8 mouse cellular contexts compared by ENCODE assay signal in the genomic region with DNA sequence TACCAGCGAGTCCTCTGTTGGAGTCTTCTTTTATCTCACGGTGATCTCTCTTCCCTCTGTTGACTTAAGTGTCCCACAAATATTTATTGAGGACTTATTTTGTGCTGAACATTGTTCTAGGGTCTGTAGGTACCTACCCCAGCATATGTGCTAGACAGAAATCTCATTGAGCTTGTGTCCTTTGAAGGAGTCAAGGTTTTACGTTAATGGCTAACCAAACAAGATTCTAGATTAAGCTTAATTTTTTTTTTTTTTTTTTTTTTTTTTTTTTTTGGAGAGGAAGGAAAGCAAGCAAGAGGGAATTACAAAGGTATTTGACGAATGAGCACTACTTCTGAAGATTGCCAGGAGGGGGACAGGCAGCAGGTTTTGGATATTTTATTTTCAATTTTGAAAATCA.
DNase-seq lines count a peak whose midpoint lies in the region; ATAC-seq lines count a peak whose summit lies in the region.

No protein-coding gene starts in this region.

- no peaks in the 10 kb centered on the region for H3K9me3 ChIP-seq in embryonic facial prominence, embryonic 14.5 days (ENCODE audit: control insufficient read depth, low read length)
- H3K9me3 ChIP-seq in embryonic facial prominence, embryonic 10.5 days, result no peaks in the 10 kb centered on the region
- no peaks in the 10 kb centered on the region for H3K9me3 ChIP-seq in hindbrain, embryonic 16.5 days (ENCODE audit: control insufficient read depth, low read length)
- no peaks in the 10 kb centered on the region for H3K9me3 ChIP-seq in hindbrain, embryonic 12.5 days (replicated peaks)
- H3K9me3 ChIP-seq in midbrain, embryonic 13.5 days, result no peaks in the 10 kb centered on the region
- H3K9me3 ChIP-seq in midbrain, embryonic 16.5 days (replicated peaks; ENCODE audit: control insufficient read depth, low read length, poor library complexity, severe bottlenecking), result no peaks in the 10 kb centered on the region

- no peaks in the 10 kb centered on the region for H3K36me3 ChIP-seq in embryonic facial prominence, embryonic 14.5 days (ENCODE audit: control insufficient read depth, insufficient read depth, low read length)
- H3K36me3 ChIP-seq in embryonic facial prominence, embryonic 10.5 days (replicated peaks), result no peaks in the 10 kb centered on the region
- H3K36me3 ChIP-seq in hindbrain, embryonic 16.5 days (ENCODE audit: control insufficient read depth, insufficient read depth, low read length), result no peaks in the 10 kb centered on the region
- no peaks in the 10 kb centered on the region for H3K36me3 ChIP-seq in hindbrain, embryonic 12.5 days
- no peaks in the 10 kb centered on the region for H3K36me3 ChIP-seq in midbrain, embryonic 13.5 days
- H3K36me3 ChIP-seq in midbrain, embryonic 16.5 days (ENCODE audit: control insufficient read depth, insufficient read depth, low read length), result no peaks in the 10 kb centered on the region

- H3K9ac ChIP-seq in embryonic facial prominence, embryonic 14.5 days (ENCODE audit: low read depth, low read length), result no peak overlapping the region
- H3K9ac ChIP-seq in hindbrain, embryonic 16.5 days (ENCODE audit: low read depth, low read length), result no peak overlapping the region
- H3K9ac ChIP-seq in hindbrain, embryonic 12.5 days, result no peak overlapping the region
- no peak overlapping the region for H3K9ac ChIP-seq in midbrain, embryonic 13.5 days (replicated peaks)
- no peak overlapping the region for H3K9ac ChIP-seq in midbrain, embryonic 16.5 days (ENCODE audit: low read depth, low read length)

- H3K4me2 ChIP-seq in embryonic facial prominence, embryonic 14.5 days (ENCODE audit: low read depth, low read length), result peak overlapping the region; percentile 59; the same call in 1 of the 2 replicates
- peak overlapping the region; percentile 63 for H3K4me2 ChIP-seq in hindbrain, embryonic 16.5 days (ENCODE audit: low read length)
- no peak overlapping the region for H3K4me2 ChIP-seq in hindbrain, embryonic 12.5 days (replicated peaks)
- 0 out of 2 replicates have a peak overlapping the region, but pooled peaks have one; percentile 60 for H3K4me2 ChIP-seq in midbrain, embryonic 13.5 days (replicated peaks)
- H3K4me2 ChIP-seq in midbrain, embryonic 16.5 days (ENCODE audit: low read length), result no peak overlapping the region; the same call in 1 of the 2 replicates

- no peak overlapping the region for H3K4me3 ChIP-seq in embryonic facial prominence, embryonic 14.5 days (ENCODE audit: low read depth, low read length)
- H3K4me3 ChIP-seq in embryonic facial prominence, embryonic 10.5 days, result no peak overlapping the region
- H3K4me3 ChIP-seq in hindbrain, embryonic 16.5 days (ENCODE audit: low read length), result no peak overlapping the region
- H3K4me3 ChIP-seq in hindbrain, embryonic 12.5 days, result no peak overlapping the region
- no peak overlapping the region for H3K4me3 ChIP-seq in midbrain, embryonic 13.5 days (replicated peaks)
- H3K4me3 ChIP-seq in midbrain, embryonic 16.5 days (ENCODE audit: low read depth, low read length), result no peak overlapping the region

- H3K27me3 ChIP-seq in embryonic facial prominence, embryonic 14.5 days (replicated peaks; ENCODE audit: control insufficient read depth, insufficient read depth, low read length), result peaks cover 8% of the 10 kb centered on the region
- H3K27me3 ChIP-seq in embryonic facial prominence, embryonic 10.5 days (replicated peaks; ENCODE audit: low read depth, poor library complexity, severe bottlenecking), result peaks cover 73% of the 10 kb centered on the region
- H3K27me3 ChIP-seq in hindbrain, embryonic 16.5 days (replicated peaks; ENCODE audit: control insufficient read depth, insufficient read depth, low read length), result no peaks in the 10 kb centered on the region; the same call in 1 of the 2 replicates
- peaks cover 27% of the 10 kb centered on the region for H3K27me3 ChIP-seq in hindbrain, embryonic 12.5 days
- H3K27me3 ChIP-seq in midbrain, embryonic 13.5 days, result peaks cover 42% of the 10 kb centered on the region
- peaks cover 4% of the 10 kb centered on the region for H3K27me3 ChIP-seq in midbrain, embryonic 16.5 days (ENCODE audit: control insufficient read depth, insufficient read depth, low read depth, low read length)

- 55% methylated on average over 4 of the region's 4 CpGs for WGBS in embryonic facial prominence, embryonic 14.5 days
- 64% methylated on average over 4 of the region's 4 CpGs for WGBS in embryonic facial prominence, embryonic 10.5 days
- WGBS in hindbrain, embryonic 16.5 days, result 60% methylated on average over 4 of the region's 4 CpGs
- 61% methylated on average over 4 of the region's 4 CpGs for WGBS in hindbrain, embryonic 12.5 days
- WGBS in midbrain, embryonic 13.5 days, result 58% methylated on average over 4 of the region's 4 CpGs
- 67% methylated on average over 4 of the region's 4 CpGs for WGBS in midbrain, embryonic 16.5 days

- ATAC-seq in embryonic facial prominence, embryonic 14.5 days (ENCODE audit: low read depth), result no peak
- ATAC-seq in hindbrain, embryonic 16.5 days, result no peak
- no peak for ATAC-seq in hindbrain, embryonic 12.5 days (ENCODE audit: low FRiP score)
- ATAC-seq in midbrain, embryonic 13.5 days, result no peak
- no peak for ATAC-seq in midbrain, embryonic 16.5 days

- H3K27ac ChIP-seq in embryonic facial prominence, embryonic 14.5 days (replicated peaks; ENCODE audit: low read depth, low read length), result no peak overlapping the region
- no peak overlapping the region for H3K27ac ChIP-seq in embryonic facial prominence, embryonic 10.5 days (replicated peaks)
- H3K27ac ChIP-seq in hindbrain, embryonic 16.5 days (ENCODE audit: low read depth, low read length), result no peak overlapping the region
- H3K27ac ChIP-seq in hindbrain, embryonic 12.5 days, result no peak overlapping the region
- no peak overlapping the region for H3K27ac ChIP-seq in midbrain, embryonic 13.5 days
- H3K27ac ChIP-seq in midbrain, embryonic 16.5 days (ENCODE audit: low read length), result no peak overlapping the region

- DNase-seq in embryonic facial prominence, embryonic 14.5 days (ENCODE audit: low spot score), result no peak
- DNase-seq in embryonic facial prominence, embryonic 10.5 days (ENCODE audit: low spot score), result no peak
- no peak for DNase-seq in right cerebral cortex, postnatal 4 days
- no peak for DNase-seq in left cerebral cortex, postnatal 4 days

- no peaks in the 10 kb centered on the region for H3K4me1 ChIP-seq in embryonic facial prominence, embryonic 14.5 days (ENCODE audit: control insufficient read depth, insufficient read depth, low read length)
- H3K4me1 ChIP-seq in embryonic facial prominence, embryonic 10.5 days, result no peaks in the 10 kb centered on the region
- H3K4me1 ChIP-seq in hindbrain, embryonic 16.5 days (ENCODE audit: control insufficient read depth, insufficient read depth, low read depth, low read length), result no peaks in the 10 kb centered on the region
- H3K4me1 ChIP-seq in hindbrain, embryonic 12.5 days, result no peaks in the 10 kb centered on the region
- 0 out of 2 replicates have a peak, but pooled peaks cover 2% of the 10 kb centered on the region for H3K4me1 ChIP-seq in midbrain, embryonic 13.5 days (replicated peaks)
- no peaks in the 10 kb centered on the region for H3K4me1 ChIP-seq in midbrain, embryonic 16.5 days (ENCODE audit: control insufficient read depth, insufficient read depth, low read length)

- intact Hi-C loops in left cerebral cortex, postnatal 4 days (cut with DNase I), result no loop called here

Comparison
In these comparisons a context has a peak if more than half of its experiments do, and no peak if none do; other contexts are left out.
1. H3K4me2 ChIP-seq: peak in embryonic facial prominence, embryonic 14.5 days (single experiment), hindbrain, embryonic 16.5 days (single experiment) and midbrain, embryonic 13.5 days (single experiment); none in hindbrain, embryonic 12.5 days (single experiment) and midbrain, embryonic 16.5 days (single experiment).